Mouse (Mus musculus) CH12.LX (cell line): ENCODE measurements around the gene 5730480H06Rik. TPM values are rescaled to one million over a fixed set of nuclear protein-coding genes. Genes with fewer than 3 reads are reported as not detected.

Experiments
- DNase-seq: peaks from one replicate; pipeline ENCODE4 v3.0.0-alpha.2; 2013; ENCODE audit errors: extremely low read depth
- H3K27ac ChIP-seq: 2 replicates; pipeline ENCODE4 v1.5.1; 2012; ENCODE audit warnings: low read depth, mild to moderate bottlenecking, control low read depth, moderate library complexity; ENCODE audit not compliant: insufficient read depth
- H3K27me3 ChIP-seq: replicated peaks from 2 replicates; pipeline ENCODE3; 2012; ENCODE audit warnings: inconsistent platforms
- H3K36me3 ChIP-seq, 2 experiments: replicated peaks in 1 of 2; 2 replicates each; pipeline versions ENCODE3 to v1.6.1; 2012; ENCODE audit warnings: inconsistent platforms in 1 of 2, low read length in 1 of 2, mild to moderate bottlenecking in 1 of 2, mixed read lengths in 1 of 2, moderate library complexity in 1 of 2; ENCODE audit not compliant: control insufficient read depth in 1 of 2, insufficient read depth in 1 of 2
- H3K4me1 ChIP-seq, 2 experiments: 2 replicates each; pipeline ENCODE4 v1.6.1; 2012; ENCODE audit warnings: inconsistent platforms in 1 of 2, moderate library complexity in 1 of 2; ENCODE audit not compliant: insufficient read depth in 2 of 2, control insufficient read depth in 1 of 2
- H3K4me2 ChIP-seq: 2 replicates; pipeline ENCODE4 v1.6.1; 2012; ENCODE audit warnings: low read depth, mild to moderate bottlenecking, control low read depth; ENCODE audit not compliant: poor library complexity, insufficient read depth, severe bottlenecking
- H3K4me3 ChIP-seq, 3 experiments: fragments of 150-350 bp in 1 of 3; sonication (generic) in 1 of 3; replicated peaks in 1 of 3; 2 replicates each; pipeline versions ENCODE3 to v1.5.1; 2011 to 2012; ENCODE audit warnings: low read depth in 2 of 3, low read length in 2 of 3, mild to moderate bottlenecking in 2 of 3, moderate library complexity in 2 of 3, control low read depth in 1 of 3, improper control_type of control experiment in 1 of 3, inconsistent platforms in 1 of 3, mixed read lengths in 1 of 3; ENCODE audit not compliant: poor library complexity in 1 of 3
- H3K79me2 ChIP-seq: replicated peaks from 2 replicates; pipeline ENCODE4 v1.6.1; 2012; ENCODE audit warnings: mild to moderate bottlenecking, moderate library complexity; ENCODE audit not compliant: control insufficient read depth, poor library complexity, insufficient read depth, severe bottlenecking; ENCODE audit errors: extremely low read depth
- H3K9ac ChIP-seq: 2 replicates; pipeline ENCODE4 v1.6.1; 2012; ENCODE audit warnings: low read depth, mild to moderate bottlenecking, control low read depth, moderate library complexity; ENCODE audit not compliant: insufficient read depth
- H3K9me3 ChIP-seq: replicated peaks from 2 replicates; pipeline ENCODE3; 2012; ENCODE audit warnings: low read length, inconsistent platforms, mixed read lengths
- BHLHE40 ChIP-seq: IDR thresholded peaks from 2 replicates; pipeline ENCODE4 v1.6.1; 2011; ENCODE audit warnings: mild to moderate bottlenecking, low read depth, low read length, improper control_type of control experiment
- CHD1 ChIP-seq: IDR thresholded peaks from 2 replicates; pipeline ENCODE4 v1.6.1; 2012; ENCODE audit warnings: low read depth, low read length, improper control_type of control experiment, inconsistent platforms
- CHD2 ChIP-seq: IDR thresholded peaks from 2 replicates; pipeline ENCODE4 v1.6.1; 2011; ENCODE audit warnings: low read length, improper control_type of control experiment
- E2F4 ChIP-seq: IDR thresholded peaks from 2 replicates; pipeline ENCODE4 v1.6.1; 2011; ENCODE audit warnings: low read depth, low read length, improper control_type of control experiment; ENCODE audit not compliant: insufficient replicate concordance
- ELF1 ChIP-seq: IDR thresholded peaks from 2 replicates; pipeline ENCODE4 v1.6.1; 2014; ENCODE audit warnings: low read depth, mild to moderate bottlenecking, inconsistent platforms, low read length, improper control_type of control experiment
- EP300 ChIP-seq: IDR thresholded peaks from 2 replicates; pipeline ENCODE4 v1.6.1; 2011; ENCODE audit warnings: low read length, improper control_type of control experiment
- ETS1 ChIP-seq: conservative IDR thresholded peaks from 2 replicates; pipeline ENCODE4 v1.6.1; 2012; ENCODE audit warnings: low read depth, mild to moderate bottlenecking, inconsistent platforms, low read length, improper control_type of control experiment, moderate library complexity
- GABPA ChIP-seq: IDR thresholded peaks from 2 replicates; pipeline ENCODE4 v1.6.1; 2012; ENCODE audit warnings: low read depth, low read length, improper control_type of control experiment, inconsistent platforms; ENCODE audit not compliant: insufficient replicate concordance
- HCFC1 ChIP-seq: IDR thresholded peaks from 2 replicates; pipeline ENCODE4 v1.6.1; 2012; ENCODE audit warnings: low read depth, mild to moderate bottlenecking, inconsistent platforms, low read length, improper control_type of control experiment
- IRF4 ChIP-seq: IDR thresholded peaks from 2 replicates; pipeline ENCODE4 v1.6.1; 2014; ENCODE audit warnings: low read depth, mild to moderate bottlenecking, inconsistent platforms, low read length, improper control_type of control experiment
- JUND ChIP-seq: conservative IDR thresholded peaks from 2 replicates; pipeline ENCODE4 v1.6.1; 2011; ENCODE audit warnings: low read depth, low read length, improper control_type of control experiment
- KAT2A ChIP-seq: IDR thresholded peaks from 2 replicates; pipeline ENCODE4 v1.6.1; 2012; ENCODE audit warnings: low read length, improper control_type of control experiment, inconsistent platforms; ENCODE audit not compliant: insufficient replicate concordance
- MAFK ChIP-seq: IDR thresholded peaks from 2 replicates; pipeline ENCODE4 v1.6.1; 2011; ENCODE audit warnings: low read length, improper control_type of control experiment; ENCODE audit not compliant: insufficient replicate concordance
- MEF2A ChIP-seq: IDR thresholded peaks from 2 replicates; pipeline ENCODE4 v1.6.1; 2014; ENCODE audit warnings: low read depth, mild to moderate bottlenecking, inconsistent platforms, low read length, improper control_type of control experiment, borderline replicate concordance
- MYC ChIP-seq: IDR thresholded peaks from 2 replicates; pipeline ENCODE4 v1.6.1; 2011; ENCODE audit warnings: low read depth, mild to moderate bottlenecking, improper control_type of control experiment, low read length
- NRF1 ChIP-seq: IDR thresholded peaks from 2 replicates; pipeline ENCODE4 v1.6.1; 2014; ENCODE audit warnings: low read depth, mild to moderate bottlenecking, inconsistent platforms, low read length, improper control_type of control experiment, moderate library complexity
- PAX5 ChIP-seq: IDR thresholded peaks from 2 replicates; pipeline ENCODE4 v1.6.1; 2012; ENCODE audit warnings: low read length, inconsistent platforms, mixed read lengths
- POLR2A ChIP-seq: IDR thresholded peaks from 2 replicates; pipeline ENCODE4 v1.6.1; 2011; ENCODE audit warnings: low read depth, mild to moderate bottlenecking, improper control_type of control experiment, low read length
- POLR2AphosphoS2 ChIP-seq: IDR thresholded peaks from 2 replicates; pipeline ENCODE4 v1.6.1; 2011; ENCODE audit warnings: low read depth, low read length, improper control_type of control experiment
- RCOR1 ChIP-seq: conservative IDR thresholded peaks from 2 replicates; pipeline ENCODE4 v1.6.1; 2012; ENCODE audit warnings: low read depth, mild to moderate bottlenecking, inconsistent platforms, low read length, improper control_type of control experiment
- TBP ChIP-seq: conservative IDR thresholded peaks from 2 replicates; pipeline ENCODE4 v1.6.1; 2011; ENCODE audit warnings: low read depth, low read length, improper control_type of control experiment
- USF1 ChIP-seq: IDR thresholded peaks from 2 replicates; pipeline ENCODE4 v1.6.1; 2014; ENCODE audit warnings: low read depth, mild to moderate bottlenecking, inconsistent platforms, low read length, improper control_type of control experiment
- USF2 ChIP-seq: conservative IDR thresholded peaks from 2 replicates; pipeline ENCODE4 v1.6.1; 2011; ENCODE audit warnings: low read depth, low read length, improper control_type of control experiment
- ZKSCAN1 ChIP-seq: IDR thresholded peaks from 2 replicates; pipeline ENCODE4 v1.6.1; 2012; ENCODE audit warnings: low read depth, inconsistent platforms, low read length, improper control_type of control experiment, borderline replicate concordance
- ZMIZ1 ChIP-seq: IDR thresholded peaks from 2 replicates; pipeline ENCODE4 v1.6.1; 2012; ENCODE audit warnings: low read depth, mild to moderate bottlenecking, inconsistent platforms, low read length, improper control_type of control experiment
- ZNF384 ChIP-seq: IDR thresholded peaks from 2 replicates; pipeline ENCODE4 v1.6.1; 2012; ENCODE audit warnings: low read depth, low read length, improper control_type of control experiment, inconsistent platforms
- dilution Hi-C: fragments of 300-500 bp; cut with MboI; formaldehyde crosslinking; loops from 2 replicates; pipeline ENCODE4 v1.14.3; 2020; ENCODE audit warnings: low sequenced_read_pairs; ENCODE audit not compliant: extremely low pct_unique_long_range_greater_than_20kb, extremely low pct_ligation_motif_present
- in situ Hi-C: fragments of 300-500 bp; cut with MboI; formaldehyde crosslinking; loops from 3 replicates; pipeline ENCODE4 v1.14.3; 2019; ENCODE audit warnings: low sequenced_read_pairs, low pct_ligation_motif_present, low pct_unique_long_range_greater_than_20kb, mixed read lengths
- polyA plus RNA-seq: library from polyadenylated mRNA; unstranded; fragments of >175 nt; gene quantifications from 2 replicates; pipeline ENCODE4 v1.2.1, GENCODE M21; 2012; ENCODE audit warnings: low read depth; ENCODE audit not compliant: insufficient read length
- total RNA-seq, 2 experiments: library from RNA; depleted of rRNA; stranded (reverse); fragments of 300-350 nt in 1 of 2; fragments of >200 nt in 1 of 2; gene quantifications; 2 replicates each; pipeline ENCODE4 v1.2.3; 2012 to 2014

Gene 5730480H06Rik
- total and polyA plus RNA-seq, 3 experiments = 10.2 to 29.2 (median 28.3) TPM

- Histone ChIP-seq H3K79me2 (no peaks in the 10 kb centered on the region), H3K4me2 (no peak overlapping the region; the same call in 1 of the 2 replicates), H3K27me3 (no peaks in the 10 kb centered on the region), H3K36me3 (no peaks in the 10 kb centered on the region), H3K9me3 (no peaks in the 10 kb centered on the region), H3K4me1 (peaks cover 2 to 15% of the 10 kb centered on the region in 2 experiments; a peak in 3 of 4 replicates), H3K9ac (no peak overlapping the region), H3K27ac (no peak overlapping the region), H3K4me3 (no peak overlapping the region)
- DNase-seq = peak; percentile 57
- in situ Hi-C loops (no loop called here), dilution Hi-C loops (no loop called here)
- no peak for TF ChIP-seq ZKSCAN1
- TF ChIP-seq EP300 = peak; percentile 30; the same call in 1 of the 2 replicates
- TF ChIP-seq MYC = no peak
- no peak for TF ChIP-seq MAFK
- TF ChIP-seq MEF2A = no peak
- TF ChIP-seq JUND = no peak
- TF ChIP-seq ZMIZ1 = no peak
- TF ChIP-seq POLR2AphosphoS2 = no peak
- peak; percentile 80 for TF ChIP-seq ZNF384
- TF ChIP-seq POLR2A = no peak
- TF ChIP-seq RCOR1 = no peak
- no peak for TF ChIP-seq BHLHE40
- no peak for TF ChIP-seq USF2
- TF ChIP-seq USF1 = no peak
- TF ChIP-seq NRF1 = no peak
- no peak for TF ChIP-seq CHD1
- TF ChIP-seq GABPA = no peak
- TF ChIP-seq PAX5 = no peak
- no peak for TF ChIP-seq ELF1
- no peak for TF ChIP-seq KAT2A
- peak; percentile 12; the same call in 1 of the 2 replicates for TF ChIP-seq HCFC1
- TF ChIP-seq E2F4 = no peak
- no peak for TF ChIP-seq CHD2
- no peak for TF ChIP-seq ETS1
- no peak for TF ChIP-seq IRF4
- TF ChIP-seq TBP = 0 out of 2 replicates have a peak, but pooled peaks have one; percentile 40
These were observed 21.6 kb downstream of the 5730480H06Rik start for GRCm38 (mm10) chr5:48349309-48349708.
